Mouse (Mus musculus): ENCODE measurements around the gene Wscd2. TPM values are rescaled to one million over a fixed set of nuclear protein-coding genes. Genes with fewer than 3 reads are reported as not detected.

Gene Wscd2
- total RNA-seq, 2 experiments from 2014 or later, result 84.5 to 89.7 TPM

DNA sequence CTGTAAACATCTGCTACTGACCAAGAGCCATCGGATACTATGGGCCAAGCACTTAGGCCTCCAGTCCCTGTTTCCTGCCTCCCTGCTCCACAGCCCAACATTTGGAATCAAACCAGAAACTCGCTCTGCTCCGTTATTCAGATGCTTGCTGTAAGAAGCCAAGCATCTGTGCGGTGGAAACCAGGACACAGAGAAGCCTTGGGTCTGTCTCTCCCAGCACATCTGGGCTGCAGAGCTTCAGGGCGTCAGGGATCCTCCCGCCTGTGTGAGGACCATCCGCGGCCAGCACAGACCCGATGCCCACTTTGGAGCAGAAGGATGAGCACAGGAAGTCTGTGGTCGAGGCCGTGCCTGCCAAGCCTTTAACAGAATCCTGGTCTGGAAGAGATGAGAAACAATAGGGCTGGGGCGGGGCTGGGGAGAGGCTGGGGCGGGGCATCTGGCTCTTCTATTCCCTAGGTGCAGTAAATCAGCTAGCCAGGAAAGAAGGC, 117.9 kb downstream of the Wscd2 start:
- no peak for DNase-seq (ENCODE audit: extremely low spot score in 1 of 2, low spot score in 1 of 2)

DNA sequence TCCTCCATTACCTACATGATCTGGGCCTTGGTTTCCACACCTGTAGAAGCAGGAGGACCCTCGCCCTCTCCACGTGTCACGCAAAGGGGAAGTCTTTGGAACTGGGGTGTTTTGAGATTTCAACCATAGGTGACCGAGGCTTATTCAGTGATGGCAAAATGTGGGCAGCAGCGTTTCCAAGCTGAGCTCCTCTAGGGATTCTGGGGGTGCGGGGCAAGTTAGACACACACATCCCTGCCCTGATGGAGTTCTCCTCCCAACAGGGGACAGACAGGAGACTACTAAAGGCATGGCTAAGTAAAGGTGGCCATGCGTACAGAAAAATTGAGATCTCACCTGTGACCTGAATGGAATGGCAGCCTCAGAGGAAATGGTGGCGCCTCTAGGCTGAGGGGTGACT, 118.4 kb downstream of the Wscd2 start:
- no peak for DNase-seq (ENCODE audit: extremely low spot score in 1 of 2, low spot score in 1 of 2)

DNA sequence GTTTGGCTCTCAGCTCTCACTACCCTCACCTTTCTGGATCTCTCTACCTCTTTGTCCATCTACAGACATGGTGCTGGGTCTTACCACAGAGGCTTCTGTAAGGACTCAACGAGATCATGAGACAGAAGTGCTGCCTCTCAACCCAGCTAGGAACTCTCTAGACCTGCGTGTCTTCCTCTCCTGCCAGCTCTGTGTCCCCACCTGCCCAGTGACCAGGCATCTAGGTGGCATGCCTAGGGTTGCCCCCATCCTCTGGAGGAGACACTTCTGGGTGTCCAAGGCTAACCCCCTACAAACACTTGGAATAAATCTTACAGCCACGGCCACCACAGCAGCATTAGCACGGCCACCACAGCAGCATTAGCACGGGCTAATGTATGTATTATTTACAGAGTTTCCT, 119.8 kb downstream of the Wscd2 start:
- DNase-seq (ENCODE audit: extremely low spot score in 1 of 2, low spot score in 1 of 2), result no peak

DNA sequence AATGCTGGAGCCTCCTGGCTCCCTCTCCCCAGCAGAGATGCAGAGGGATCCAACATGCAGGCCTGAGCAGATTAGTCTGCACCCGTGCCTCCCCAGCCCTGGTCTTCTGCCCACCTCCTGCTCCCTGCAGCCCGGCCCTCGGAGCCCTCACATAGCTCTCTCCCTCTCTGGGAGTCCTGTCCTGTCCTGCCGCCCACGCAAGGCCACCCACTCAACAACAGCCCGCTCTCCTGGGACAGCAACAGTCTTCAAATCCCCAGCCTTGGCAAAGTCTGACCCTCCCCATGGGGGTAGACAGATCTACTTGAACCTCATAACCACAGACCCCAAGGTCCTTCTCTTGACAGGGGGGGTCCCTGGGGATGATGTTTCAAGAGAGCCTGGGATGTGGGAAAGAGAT, 120.4 kb downstream of the Wscd2 start:
- no peak for DNase-seq (ENCODE audit: extremely low spot score in 1 of 2, low spot score in 1 of 2)

DNA sequence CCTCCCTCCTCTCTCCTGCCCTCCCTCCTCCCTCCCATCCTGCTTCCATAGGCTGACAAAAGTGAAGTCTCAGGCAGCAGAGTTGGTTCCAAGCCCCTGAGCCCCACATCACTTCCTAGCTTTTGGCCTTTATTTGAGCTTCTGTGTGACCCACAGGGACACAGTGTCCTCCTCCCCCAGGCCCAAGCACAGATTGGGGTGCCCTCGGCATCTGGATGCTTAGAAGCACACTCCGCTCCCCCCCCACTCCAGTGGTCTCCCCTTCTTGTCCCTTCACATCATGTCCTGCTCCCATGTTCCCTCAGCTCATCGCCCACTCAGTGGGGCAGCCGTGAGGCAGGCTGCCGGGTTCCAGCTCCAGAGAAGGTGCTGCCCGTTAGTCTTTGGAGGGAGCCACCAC, 121.0 kb downstream of the Wscd2 start:
- DNase-seq (ENCODE audit: extremely low spot score in 1 of 2, low spot score in 1 of 2), result no peak

DNA sequence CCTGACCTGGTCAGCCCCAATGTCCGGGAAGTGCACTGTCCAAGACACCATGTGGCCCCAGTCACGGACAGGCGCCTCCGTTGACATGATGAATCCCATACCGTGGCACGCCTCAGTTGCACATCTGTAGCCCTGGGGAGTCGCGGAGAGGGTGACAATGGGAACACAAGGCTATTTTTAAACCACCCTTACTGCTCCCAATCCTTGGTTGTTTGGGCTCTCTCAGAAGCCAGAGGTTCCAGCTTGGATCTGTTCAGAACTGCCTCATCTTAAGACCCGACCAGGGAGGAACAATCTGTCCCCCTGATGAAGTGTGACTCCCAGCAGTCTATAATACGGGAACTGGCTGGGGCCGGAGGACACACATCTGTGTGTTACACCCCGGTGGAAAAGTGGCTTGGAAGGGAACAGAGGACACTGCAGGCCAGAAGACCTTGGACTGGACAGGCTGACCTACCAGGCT, 121.7 kb downstream of the Wscd2 start:
- DNase-seq (ENCODE audit: extremely low spot score in 1 of 2, low spot score in 1 of 2), result no peak

DNA sequence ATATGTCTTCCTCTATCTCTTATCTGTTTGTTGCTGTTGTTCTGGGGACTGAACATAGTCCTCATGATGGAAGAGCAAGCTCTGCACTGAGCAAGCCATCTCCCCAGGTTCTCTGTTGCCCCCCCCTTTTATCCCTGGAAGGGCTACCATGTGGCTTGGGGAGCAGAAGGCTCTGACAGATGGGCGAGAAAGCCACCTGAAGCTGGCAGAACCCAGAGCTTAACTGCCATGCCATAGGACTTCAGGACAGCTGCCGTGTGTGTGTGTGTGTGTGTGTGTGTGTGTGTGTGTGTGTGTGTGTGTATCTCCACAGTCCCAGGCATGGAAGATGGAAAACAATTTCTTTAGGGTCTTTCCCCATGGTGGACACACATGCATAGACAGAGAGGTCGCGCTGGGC, 128.6 kb downstream of the Wscd2 start:
- no peak for DNase-seq (ENCODE audit: extremely low spot score in 1 of 2, low spot score in 1 of 2)

DNA sequence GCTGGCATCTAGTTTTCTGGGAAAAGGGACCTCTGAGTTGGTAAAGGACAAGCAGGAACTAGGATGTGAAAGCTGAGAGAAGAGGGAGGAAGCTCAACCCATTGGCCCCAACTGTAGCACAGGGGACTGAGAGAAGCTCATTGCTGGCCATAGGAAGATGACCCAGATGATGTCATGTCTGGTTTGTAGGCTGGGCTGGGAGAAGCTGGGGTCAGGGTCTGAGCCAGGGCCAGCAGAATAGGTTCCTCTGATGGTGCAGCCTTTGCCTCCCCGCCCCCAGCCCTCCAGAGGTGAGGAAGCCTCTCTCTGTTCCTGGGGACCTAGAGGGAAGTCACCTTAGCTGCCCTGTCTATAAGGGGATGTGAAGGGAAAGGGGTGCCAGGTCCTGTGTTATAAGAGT, 129.0 kb downstream of the Wscd2 start:
- no peak for DNase-seq (ENCODE audit: extremely low spot score in 1 of 2, low spot score in 1 of 2)

DNA sequence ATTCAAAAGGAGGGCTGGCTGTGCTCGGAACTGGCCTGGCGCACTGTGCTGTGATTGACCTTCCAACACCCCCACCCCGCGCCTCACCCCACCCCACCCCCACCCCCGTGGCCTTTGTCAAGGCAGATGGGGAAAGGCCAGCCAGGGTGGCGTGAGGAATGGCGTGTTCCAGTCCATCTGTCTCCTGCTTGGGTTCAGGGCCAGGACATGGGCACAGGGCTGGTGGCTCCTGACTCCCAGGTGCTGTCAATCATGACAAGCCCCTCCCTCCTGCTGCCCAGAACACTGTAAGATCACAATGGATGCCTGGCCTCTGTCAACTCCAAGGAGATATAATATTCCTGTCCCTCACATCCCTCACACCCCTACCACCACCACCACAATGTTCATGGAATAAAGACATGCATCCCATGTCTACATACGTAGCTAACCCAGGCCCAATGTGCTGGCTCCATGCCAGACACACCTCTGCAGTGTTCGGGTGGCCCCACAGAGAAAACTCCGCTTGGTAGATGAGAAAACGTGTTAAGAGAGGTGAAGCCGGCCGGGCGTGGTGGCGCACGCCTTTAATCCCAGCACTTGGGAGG, 130.1 kb downstream of the Wscd2 start:
- no peak for DNase-seq (ENCODE audit: extremely low spot score in 1 of 2, low spot score in 1 of 2)

DNA sequence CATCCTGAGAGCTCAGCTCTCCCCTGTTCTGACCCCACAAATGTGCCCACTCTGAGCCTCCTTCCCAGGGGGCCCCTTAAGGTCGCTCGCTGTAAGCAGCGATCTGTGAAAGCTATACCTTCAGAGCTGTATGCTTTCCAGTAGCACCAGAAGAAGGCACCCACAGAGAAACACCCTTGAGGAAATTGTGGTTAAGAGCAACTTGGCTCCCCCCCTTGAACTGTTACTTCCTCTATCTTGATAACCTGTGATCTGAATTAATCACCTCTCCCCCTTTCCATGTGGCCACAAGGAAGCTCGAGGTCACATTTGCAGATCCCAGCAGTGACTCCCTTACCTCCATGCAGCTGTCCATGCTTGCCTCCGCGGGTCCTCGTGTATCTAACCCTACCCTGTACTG, 130.9 kb downstream of the Wscd2 start:
- DNase-seq (ENCODE audit: extremely low spot score in 1 of 2, low spot score in 1 of 2), result no peak

DNA sequence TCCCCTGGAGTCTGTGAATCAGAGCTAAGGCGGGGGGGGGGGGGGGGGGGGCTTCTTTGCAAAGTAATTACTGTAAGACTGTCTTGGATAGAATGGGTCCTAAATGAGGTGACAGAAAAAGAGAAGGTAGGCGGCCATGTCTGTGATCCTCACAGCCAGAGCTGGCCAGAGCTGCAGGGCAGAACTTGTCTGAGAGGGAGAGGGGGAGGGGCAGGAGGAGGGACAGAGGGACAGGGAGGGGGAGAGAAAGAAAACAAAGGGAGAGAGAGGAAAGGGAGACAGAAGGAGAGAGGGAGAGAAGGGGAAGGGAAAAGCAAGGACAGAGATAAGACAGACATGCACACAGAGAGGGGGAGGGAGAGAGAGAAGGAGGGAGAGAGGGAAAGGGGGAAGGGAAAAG, 132.9 kb downstream of the Wscd2 start:
- DNase-seq (ENCODE audit: extremely low spot score in 1 of 2, low spot score in 1 of 2), result no peak

DNA sequence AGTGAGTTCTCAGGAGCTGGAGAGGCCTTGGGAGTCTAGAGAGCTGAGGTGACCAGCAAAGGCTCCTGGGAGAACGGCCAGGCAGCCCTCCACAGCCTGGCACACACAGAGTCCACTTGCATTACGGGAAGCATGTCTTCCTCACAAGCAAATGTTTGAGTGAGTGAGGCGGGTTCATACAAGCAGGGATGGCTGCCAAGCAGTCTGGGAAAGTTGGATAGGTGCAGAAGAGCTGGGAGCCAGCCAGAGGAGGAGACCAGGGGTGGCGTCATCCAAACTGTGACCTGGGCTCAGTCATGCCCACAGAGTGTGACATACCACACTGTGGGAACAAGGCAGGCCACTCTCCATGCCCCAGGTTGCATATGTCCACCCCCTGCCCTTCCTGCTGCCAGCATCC, 134.9 kb downstream of the Wscd2 start:
- no peak for DNase-seq (ENCODE audit: extremely low spot score in 1 of 2, low spot score in 1 of 2)

DNA sequence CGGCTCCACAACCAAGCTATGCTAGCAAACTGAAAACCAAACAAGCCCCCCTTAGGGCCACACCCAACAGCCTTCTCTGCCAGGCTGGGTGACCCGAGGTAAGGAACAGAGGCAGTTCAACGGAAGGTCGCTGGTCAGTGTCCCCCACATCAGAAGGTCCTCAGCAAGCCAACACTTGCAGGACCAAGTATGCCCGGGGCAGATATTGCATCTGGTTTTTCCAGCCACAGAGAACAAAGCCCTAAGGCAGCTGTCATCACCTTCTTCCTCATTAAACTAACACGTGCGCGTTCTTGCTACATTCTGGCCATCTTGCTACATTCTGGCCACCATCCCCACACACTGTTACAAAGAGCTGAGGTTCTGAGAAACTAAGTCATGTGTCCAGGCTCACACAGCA, 136.2 kb downstream of the Wscd2 start:
- DNase-seq (ENCODE audit: extremely low spot score in 1 of 2, low spot score in 1 of 2), result no peak

DNA sequence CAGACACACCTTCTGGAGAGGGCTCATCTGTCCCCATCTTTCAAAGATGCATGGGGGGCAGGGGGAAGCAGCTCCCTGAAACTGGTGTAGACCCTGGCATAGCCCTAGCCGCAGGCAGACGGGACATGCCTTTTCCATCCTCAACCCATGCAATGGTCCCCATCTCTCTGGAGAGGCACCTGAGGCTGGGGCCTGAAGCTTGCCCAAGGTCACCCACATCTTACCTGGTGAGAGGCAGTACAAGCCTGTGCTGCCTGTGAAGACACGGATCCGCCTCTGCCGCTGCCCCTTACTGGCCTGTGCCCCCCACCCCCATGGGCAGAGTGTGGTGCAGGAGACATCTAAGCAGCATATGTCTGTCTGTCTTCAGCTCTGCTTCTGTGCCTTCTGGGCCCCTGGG, 136.9 kb downstream of the Wscd2 start:
- no peak for DNase-seq (ENCODE audit: extremely low spot score in 1 of 2, low spot score in 1 of 2)

DNA sequence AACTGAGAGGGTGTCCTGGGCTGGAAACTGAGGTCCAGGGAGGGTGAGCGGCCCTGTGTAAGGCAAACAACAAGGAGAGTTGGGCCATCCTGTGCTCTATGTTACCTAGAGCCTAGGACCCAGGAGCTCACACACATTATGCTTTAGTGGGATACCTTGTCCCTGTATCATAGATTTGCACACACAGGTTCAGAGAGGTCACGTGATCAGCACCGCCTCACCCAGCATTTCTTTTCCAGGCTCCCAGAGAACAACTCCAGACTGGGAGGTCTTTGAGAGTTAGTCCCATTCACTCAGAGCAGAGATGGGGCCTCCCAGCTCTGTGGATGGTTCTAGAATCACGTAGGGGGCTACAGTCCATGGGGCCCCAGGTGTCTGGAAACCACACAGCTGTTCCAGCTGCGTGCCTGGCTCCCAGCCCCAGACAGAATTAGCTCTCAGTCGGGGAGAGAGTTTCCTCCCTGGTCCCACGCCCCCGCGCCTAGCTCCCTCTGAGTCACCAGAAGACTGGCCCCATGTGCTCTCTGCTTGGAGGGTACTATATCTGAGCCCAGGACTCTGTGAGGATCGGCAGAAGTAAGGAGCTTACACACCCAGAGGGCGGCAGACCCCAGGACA, 137.8 kb downstream of the Wscd2 start:
- DNase-seq (ENCODE audit: extremely low spot score in 1 of 2, low spot score in 1 of 2), result no peak

DNA sequence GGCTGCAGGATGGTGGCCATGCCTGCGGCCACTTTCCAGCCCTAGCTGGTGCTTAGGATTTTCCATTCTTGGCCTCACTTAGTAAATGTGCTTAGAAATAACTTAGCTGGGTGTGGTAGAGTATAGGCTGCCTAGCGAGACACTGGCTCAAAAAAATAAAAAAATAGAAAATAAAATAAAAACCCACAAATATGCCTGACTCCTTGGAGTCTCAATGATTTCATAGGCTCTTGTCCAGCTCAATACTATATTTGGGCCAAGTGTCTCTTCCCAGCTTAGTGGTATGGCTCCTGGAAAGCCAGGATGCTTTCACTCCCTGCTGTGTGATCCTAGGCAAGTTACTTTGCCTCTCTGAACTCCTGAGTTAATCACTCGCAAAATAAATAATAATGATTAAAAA, 139.1 kb downstream of the Wscd2 start:
- no peak for DNase-seq (ENCODE audit: extremely low spot score in 1 of 2, low spot score in 1 of 2)

DNA sequence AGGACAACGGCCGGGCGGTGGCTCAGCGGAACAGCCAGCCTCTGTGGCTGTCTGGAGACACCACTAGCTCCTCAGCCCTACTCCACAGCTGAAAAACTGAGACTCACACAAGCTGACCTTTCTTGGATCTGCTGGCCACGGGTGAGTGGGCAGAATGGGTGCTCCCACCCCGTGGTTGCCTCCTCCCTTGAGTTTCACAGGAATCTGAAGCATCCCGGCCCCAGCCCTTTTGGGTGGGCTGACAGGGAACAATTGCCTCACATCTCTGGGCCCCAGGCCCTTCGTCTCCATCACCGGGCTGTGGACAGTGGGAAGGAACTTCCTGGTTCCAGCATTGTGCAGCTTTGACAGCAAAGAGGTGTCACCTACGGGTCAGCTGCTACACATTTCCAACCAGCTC, 140.0 kb downstream of the Wscd2 start:
- DNase-seq (ENCODE audit: extremely low spot score in 1 of 2, low spot score in 1 of 2), result no peak

DNA sequence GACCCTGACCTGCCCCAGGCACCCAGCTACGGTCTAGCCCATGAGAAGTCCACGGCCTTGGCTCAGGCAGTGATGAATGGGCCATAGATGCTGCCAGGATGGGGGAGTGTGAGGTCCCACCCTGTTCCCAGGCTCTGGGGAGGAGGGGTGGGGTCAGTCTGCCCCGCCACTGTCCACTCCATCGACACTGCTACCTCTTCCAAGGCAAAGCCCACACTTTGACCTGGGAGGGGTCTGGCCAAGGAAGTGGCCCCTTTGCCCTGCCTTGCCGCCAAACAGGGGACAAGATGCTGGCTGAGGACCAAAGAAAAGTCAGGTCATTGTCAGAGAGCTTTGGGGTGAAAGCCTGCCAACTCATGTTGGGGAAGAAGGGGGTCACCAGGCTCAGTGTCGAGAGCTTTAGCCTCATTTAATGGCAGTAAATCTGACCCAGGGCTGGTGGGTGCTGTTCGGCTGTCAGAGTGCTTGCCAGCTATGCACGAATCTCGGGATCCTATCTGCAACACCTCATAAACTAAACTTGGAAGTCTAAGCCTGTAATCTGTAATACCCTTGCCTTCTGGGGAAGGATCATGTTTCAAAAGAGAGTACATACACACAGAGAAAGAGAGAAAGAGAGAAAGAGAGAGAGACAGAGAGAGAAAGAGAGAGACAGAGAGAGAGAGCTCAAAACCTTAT, 143.0 kb downstream of the Wscd2 start:
- no peak for DNase-seq (ENCODE audit: extremely low spot score in 1 of 2, low spot score in 1 of 2)

DNA sequence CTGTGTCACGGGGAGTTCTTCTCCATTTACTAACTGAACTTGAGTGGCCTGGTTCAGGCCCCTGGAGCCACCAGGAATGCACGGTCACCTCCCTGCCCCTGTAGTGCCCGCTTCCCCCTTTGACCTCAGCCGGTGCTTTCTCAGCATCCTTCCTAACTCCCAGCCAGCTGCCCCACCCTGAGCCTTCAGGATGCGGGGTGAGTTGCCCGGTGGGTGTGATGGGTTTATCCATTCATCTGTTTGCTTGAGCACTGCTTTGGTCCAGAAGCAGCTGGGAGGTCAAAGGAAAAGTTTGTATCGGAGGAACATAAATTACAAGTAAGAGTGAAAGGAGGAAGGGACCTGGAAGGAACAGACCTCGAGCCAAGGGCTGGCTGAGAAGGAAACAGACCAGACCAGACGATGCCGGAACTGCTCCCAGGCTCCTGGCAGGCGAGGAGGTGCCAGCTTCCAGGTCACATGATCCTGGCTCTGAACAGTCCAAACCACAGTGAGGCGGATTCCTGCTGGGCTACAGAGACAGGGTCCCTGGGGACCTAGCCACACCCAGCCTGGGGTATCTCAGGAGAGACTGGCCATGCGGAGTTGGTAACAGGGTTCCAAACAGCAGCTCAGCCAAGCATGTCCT, 144.0 kb downstream of the Wscd2 start:
- peak in 1 of 2 experiments; percentile 30 for DNase-seq (ENCODE audit: extremely low spot score in 1 of 2, low spot score in 1 of 2)

DNA sequence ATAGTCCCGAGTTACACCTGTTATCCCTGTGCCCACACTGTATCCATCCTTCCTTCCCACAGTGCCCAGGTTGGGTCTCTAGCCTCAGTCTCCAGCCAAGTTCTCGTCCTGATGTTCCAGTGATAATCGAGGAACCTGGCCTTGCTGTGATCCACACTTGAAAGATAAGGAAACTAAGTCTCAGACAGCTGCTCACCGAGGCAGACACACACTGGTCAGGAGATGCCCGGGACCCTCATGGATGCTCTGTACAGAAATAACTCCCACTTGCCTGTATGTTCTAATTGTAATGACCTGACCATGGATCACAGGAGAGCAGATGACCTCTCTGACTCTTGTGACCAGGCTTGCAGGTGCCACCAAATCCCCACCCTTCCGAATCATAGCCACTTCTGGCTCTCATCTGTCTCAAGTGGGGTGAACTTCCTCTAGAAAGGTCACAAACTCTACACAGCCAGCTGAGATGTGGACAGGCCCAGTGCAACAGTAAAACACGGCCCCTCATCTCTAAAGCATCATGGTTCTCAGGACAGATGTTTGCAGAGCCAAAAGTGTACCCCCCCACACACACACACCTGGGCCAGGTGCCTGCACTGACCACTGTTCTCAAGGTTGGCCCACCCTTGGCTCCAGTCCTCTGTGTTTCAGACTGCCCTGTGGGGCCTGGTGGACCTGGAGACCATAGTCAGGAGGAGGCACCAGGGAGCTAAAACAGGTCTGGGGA, 144.9 kb downstream of the Wscd2 start:
- no peak for DNase-seq (ENCODE audit: extremely low spot score in 1 of 2, low spot score in 1 of 2)

All from layer of hippocampus, postnatal 25 days (tissue).